Mouse (Mus musculus): ENCODE results near the gene Ppif.
A peak's percentile ranks its signal among the peaks of the same experiment; 100 is the strongest.

The Ppif gene

DNA sequence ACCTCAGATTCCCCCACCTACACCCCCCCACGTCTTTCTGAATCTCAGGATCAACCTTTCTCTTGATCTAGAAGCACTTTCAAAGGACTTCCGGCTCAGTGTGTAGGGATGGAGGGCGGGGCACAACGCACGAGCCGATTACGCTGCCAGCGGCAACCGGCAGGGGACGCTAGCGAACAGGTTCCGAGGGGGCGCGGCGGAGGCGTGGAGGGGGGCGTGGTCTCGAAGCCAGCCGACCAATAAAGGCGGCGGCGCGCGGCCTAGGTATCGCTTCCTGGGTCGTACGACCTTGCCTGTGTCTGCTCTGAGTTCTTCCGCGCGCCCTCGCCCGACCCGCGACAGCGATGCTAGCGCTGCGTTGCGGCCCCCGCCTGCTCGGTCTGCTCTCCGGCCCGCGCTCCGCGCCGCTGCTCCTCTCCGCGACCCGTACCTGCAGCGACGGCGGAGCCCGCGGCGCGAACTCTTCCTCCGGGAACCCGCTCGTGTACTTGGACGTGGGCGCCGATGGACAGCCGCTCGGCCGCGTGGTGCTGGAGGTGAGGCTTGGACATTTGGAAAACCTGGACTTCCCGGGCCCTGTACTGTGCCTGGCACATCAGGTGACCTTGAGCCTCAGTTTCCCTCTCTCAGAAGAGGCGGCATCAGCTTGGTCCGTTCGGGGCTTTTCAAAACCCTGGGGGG, at the start of gene Ppif:
TSS of gene Ppif (plus strand) at position 267 of the 681 bp plus-strand sequence.
- peak; percentile 92 to 98 for DNase-seq

DNA sequence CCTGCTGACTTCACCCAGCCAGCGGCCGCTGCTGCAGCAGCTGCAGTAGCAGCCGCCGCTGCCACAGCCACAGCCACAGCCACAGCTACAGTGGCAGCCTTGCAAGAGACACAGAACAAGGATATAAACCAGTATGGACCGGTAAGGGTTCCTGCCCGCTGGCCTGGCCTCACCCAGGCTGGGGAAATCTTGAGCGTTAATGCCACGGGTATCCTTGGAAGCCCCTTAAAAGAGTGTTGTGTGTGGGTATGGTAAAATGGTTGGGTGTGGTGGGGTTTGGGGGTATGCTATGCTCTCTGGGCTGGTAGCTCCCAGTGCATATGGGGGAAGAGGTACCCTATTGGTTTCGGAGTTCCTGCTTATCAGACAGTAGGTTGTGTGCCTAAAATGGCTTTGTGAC, 48.2 kb upstream of the Ppif start:
- DNase-seq: no peak

DNA sequence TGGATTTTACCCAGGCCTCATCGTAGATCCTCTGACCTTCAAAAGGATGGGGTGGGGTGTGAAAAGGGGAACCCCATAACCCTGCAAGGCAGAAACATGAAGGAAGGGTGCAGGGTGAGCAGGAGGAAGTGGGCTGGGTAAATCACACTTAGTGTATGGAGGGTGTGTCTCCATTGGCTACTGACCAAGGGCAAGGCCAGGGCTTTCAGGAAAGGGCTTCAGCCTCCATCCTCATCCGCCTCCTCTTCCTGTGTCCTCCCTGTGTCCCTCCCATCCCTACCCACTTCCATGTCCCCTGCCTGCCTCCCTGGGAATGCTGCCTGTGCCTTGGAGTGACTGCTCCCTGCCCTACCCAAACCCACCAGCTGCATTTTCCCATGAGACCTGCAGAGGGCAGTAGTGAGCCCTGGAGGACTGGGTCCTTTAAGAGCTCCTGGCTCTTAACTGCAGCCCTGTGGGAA, 47.8 kb upstream of the Ppif start:
- peak; percentile 39 to 60 for DNase-seq

- no peak for DNase-seq
Measured at GRCm38 (mm10) chr14:25651131-25651530, 42.8 kb upstream of the Ppif start.

GRCm38 (mm10) chr14:25651905-25652304, 42.0 kb upstream of the Ppif start:
- no peak for DNase-seq

DNA sequence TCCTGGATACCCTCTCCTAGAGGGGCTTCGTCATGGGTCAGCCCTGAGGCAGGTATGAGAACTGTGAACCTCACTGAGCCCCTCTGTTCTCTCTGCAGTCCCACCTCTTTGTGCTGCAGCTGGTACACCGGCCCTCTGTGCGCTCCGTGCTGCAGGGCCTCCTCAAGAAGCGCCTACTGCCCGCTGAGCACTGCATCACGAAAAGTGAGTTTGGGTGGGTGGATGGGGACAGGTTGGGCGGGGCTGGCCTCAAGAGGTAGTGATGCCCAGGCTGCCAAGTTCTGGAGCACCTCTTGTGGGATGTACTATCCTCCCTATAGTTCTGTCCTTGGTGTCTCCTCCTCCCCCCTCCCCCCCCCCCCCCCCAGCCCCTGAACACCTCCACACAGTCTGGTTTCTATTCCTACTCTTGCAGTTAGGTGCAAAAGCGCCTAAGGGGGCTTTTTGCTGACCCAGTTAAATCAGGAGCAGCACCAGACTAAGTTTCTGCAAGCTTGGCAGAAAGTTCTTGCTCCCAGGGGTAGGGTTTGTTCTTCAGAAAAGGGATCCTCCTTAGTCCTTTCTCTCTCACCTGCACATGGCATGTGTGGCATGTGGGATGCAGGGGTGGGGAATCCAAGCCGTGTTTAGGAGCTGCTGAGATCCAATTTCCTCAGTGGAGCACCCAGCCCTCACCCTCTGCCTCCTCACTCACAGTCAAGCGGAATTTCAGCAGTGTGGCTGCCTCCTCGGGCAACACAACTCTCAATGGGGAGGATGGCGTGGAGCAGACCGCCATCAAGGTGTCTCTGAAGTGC, 39.4 kb upstream of the Ppif start:
- no peak for DNase-seq

GRCm38 (mm10) chr14:25660661-25661060, 33.3 kb upstream of the Ppif start:
- no peak for DNase-seq

DNA sequence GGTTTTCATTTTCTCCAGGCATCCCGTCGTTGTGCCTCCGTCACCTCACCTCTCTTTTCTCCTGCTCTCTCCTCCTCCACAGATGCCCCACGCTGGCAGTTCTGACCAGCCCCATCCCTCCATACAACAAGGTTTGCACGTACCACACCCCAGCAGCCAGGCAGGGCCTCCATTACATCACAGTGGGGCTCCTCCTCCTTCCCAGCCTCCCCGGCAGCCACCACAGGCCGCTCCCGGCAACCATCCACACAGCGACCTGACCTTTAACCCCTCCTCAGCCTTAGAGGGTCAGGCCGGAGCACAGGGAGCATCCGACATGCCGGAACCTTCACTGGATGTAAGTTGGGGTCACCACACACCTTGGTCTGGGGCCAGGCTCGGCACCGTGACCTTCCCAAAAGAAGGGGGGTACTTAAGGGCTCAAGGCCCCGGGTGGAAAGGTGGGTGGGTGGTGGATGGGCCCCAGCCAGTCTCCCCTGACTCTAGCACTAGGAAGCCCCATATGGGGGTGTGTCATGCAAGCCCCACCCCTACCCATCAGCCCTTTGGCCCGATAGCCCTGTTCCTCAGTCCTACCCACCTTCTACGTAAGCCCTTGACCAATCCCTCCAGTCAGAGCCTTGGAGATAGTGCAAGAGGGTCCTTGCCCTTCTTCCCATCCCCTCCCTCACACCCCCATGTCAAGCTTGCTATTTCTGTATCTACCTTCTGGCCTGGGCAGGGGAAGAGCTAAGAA, 32.6 kb upstream of the Ppif start:
- DNase-seq: no peak

DNA sequence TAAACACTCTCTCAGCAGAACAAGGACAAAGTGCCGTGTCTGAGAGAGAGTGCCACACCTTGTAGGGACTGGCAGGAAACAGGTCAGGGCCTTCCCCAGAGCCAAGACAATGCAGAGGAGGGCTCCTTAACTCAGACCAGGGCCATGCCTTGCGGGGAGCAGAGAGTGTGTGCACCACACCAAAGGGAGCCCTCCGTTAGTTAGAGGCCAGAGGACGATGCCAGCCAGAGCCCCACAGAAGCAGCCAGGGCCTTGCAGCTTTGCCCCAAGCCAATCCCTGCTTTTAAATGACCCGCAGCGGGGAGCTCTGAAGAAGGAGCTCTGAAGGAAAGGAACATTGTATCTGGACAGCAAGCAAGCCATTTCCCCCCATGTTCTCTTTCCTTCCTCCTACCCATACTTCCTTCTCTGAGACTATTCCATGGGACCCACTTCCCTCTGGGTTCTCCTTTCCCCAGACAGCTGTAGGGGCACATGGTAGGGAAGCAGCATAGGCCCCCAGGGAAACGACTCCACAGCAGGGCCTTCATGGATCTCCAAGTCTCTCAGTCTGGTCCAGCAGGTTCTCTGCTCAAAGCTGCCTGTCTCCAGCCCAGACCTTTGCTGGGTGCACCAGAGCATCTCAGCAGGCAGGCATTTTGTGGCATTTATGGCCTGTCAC, 30.2 kb upstream of the Ppif start:
- DNase-seq: no peak

- no peak for DNase-seq
Measured at GRCm38 (mm10) chr14:25664310-25664695, 29.7 kb upstream of the Ppif start.

- DNase-seq: no peak
Measured at GRCm38 (mm10) chr14:25665314-25665970, 28.5 kb upstream of the Ppif start.

DNA sequence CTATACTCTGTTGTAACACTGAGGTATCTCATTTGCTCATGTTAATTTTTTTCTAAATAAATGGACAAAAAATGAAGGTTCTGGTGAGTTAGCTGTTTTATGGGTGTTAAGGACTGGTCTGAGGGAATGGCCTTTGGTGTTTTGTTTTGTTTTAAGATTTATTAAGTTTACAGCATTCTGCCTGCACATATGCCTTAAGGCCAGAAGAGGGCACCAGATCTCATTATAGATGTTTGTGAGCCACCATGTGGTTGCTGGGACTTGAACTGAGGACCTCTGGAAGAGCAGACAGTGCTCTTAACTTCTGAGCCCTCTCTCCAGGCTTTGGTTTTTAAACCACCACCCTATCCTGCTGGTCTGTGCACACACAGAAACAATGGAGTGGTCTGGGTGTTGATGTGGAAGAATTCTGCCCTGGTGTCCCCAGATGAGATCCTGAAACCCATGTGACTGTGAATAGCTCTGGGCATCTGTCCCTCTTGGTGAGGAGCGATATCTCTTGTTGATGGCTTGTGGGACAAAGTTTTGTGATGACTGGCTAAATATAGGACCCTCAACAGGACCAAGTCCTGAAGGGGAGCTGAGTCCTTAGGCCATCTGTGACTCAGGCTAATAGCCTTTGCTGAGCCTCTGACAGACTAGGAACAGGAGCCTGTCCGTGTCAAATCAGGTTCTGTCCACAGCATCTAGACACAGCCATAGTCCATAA, 27.1 kb upstream of the Ppif start:
- DNase-seq: no peak

GRCm38 (mm10) chr14:25667587-25667986, 26.4 kb upstream of the Ppif start:
- no peak for DNase-seq

DNA sequence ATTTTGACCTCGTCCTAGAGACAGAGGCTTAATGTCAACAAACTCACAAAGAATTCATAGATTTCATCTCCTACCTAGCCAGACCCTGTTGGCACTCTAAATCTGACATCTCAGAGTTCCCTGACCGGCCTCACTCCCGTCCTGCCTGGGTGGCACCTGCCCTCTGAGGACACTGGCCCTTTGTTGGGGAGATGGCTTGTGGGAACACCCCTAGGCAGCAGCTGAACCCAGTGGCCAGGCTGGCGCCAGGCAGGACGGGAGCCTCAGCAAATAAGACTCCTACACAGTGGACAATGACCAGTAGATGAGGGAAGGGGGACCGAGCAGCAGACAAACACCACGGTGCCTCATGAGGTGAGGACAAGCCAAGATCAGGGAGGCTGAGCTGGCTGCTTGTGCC, 14.3 kb upstream of the Ppif start:
- DNase-seq: no peak

- no peak for DNase-seq
Measured at GRCm38 (mm10) chr14:25682020-25682419, 11.9 kb upstream of the Ppif start.

- DNase-seq: no peak
Measured at GRCm38 (mm10) chr14:25686216-25686945, 7.6 kb upstream of the Ppif start.

DNA sequence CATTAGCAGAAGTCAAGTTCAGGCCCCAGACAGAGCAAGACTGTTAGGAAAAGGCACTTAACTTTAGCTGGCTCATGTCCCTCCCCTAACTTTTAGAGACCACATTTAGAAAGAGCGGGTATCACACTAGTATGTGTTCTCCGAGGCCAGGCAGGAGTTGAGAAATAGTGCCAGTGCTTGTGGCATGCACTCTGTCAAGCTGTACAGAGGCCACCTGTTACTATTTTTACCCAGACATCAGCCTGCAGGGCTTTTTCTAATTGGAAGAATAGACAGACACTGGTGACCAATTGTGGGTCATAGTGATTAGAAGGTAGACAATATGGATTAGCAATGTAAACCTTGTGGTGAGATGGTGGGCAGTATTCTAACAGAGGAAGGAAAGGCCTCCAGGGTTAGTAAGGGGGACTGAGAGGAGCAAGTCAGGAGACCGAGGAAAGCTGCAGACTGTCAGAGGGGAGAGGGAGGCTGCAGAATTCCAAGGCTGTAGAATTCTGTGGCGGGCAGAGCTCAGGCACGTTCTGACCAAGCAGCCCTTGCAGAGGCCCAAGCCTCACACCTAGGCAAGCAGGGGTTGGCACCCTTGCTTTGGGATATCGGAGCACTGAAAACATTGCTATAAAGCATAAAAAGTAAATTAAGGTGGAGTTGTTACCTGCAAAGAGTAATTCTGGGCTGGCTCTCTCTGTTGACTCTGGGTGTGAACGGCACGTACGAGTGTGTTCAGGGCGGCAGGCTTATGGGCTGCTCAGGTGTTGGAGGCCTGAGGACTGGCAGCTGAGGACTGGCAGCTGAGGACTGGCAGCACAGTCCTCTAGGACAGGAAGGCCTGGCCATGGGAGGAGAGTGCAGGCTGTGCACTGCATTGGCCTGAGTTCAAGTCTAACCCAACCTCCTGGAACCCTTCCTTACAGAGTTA, 6.7 kb upstream of the Ppif start:
- no peak for DNase-seq

GRCm38 (mm10) chr14:25693271-25693887, 575 bp upstream of the Ppif start:
- DNase-seq: no peak

DNA sequence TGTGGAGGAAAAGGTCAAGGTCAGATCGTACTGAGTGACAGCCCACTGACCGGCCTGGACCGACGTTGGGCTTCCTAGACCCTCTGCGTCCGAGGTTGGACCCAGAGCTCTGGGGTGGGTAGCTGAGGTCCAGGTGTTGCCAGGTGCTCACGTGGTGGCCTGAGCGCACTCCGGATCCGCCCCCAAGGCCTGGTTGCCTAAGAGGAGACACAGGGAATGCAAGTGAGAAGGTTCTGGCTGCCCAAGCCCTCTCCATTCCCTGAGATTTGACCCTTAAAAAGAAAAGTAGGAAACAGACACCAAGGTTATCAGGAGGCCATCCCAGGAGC, 579 bp downstream of the Ppif start:
- no peak for DNase-seq

- no peak for DNase-seq
Measured at GRCm38 (mm10) chr14:25695059-25695458, 1.1 kb downstream of the Ppif start.
